Mouse (Mus musculus) E14TG2a.4 (cell line): ENCODE results near the gene Medag.

ENCODE experiments used
- CTCF ChIP-seq: conservative IDR thresholded peaks from 2 replicates; pipeline ENCODE4 v1.5.1; 2014; ENCODE audit warnings: low read length
- NANOG ChIP-seq: IDR thresholded peaks from 2 replicates; pipeline ENCODE4 v1.6.1; 2014; ENCODE audit warnings: borderline replicate concordance, low read length, mixed read lengths
- POU5F1 ChIP-seq: IDR thresholded peaks from 2 replicates; pipeline ENCODE4 v1.6.1; 2014; ENCODE audit warnings: low read length, borderline replicate concordance

DNA sequence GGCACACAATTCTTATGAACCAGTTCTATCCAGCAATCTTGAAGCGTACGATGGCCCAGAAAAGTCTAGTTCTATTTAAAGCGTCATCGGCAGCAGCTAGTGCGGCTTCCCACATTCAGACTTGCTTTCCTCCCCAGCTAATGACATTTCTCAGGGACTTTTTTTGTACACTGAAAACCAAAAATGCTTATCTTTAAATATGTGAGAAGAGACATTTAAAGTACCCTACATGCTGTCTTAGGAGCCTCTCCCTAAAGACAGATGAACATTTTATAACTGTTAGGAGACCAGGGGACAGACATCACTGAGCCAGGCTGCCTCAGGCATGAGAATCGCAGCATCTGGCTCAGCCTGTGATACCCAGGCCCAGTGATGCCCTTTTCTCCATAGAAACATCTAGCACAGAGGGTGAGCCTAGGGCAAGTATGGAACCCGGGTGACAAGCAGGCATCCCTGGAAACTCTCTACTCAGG lies 39.7 kb downstream of the Medag start:
- TF ChIP-seq CTCF (no peak), NANOG (no peak), POU5F1 (no peak)
